14 mouse cellular contexts compared by ENCODE assay signal in genomic region chr9:119071786-119072185, GRCm38 (mm10).
"Had no signal": no experiment of that assay in that cellular context is flagged by ENCODE, and none has a peak within 500 bp of the region (broad histone marks: within the 10 kb centered on the region; RNA-seq: fewer than 3 reads in every experiment).

No protein-coding gene starts in this region.

- DNase-seq: kidney, postnatal 14 days; left cerebral cortex, postnatal 4 days; liver, postnatal 0 days; lung, embryonic 14.5 days; lung, postnatal 14 days; thymus, adult 2 months; thymus, postnatal 14 days had no signal

- H3K27me3 ChIP-seq: kidney, embryonic 15.5 days; limb, embryonic 12.5 days; limb, embryonic 15.5 days; midbrain, embryonic 13.5 days had no signal

- H3K4me3 ChIP-seq: kidney, embryonic 15.5 days; limb, embryonic 12.5 days; limb, embryonic 15.5 days; megakaryocyte, embryonic 14.5 days; midbrain, embryonic 10.5 days; midbrain, embryonic 13.5 days had no signal

- H3K27ac ChIP-seq: kidney, embryonic 15.5 days; limb, embryonic 12.5 days; limb, embryonic 15.5 days; liver, embryonic 14.5 days; midbrain, embryonic 10.5 days; midbrain, embryonic 13.5 days had no signal

- H3K4me1 ChIP-seq: midbrain, embryonic 13.5 days had no signal
